Mouse (Mus musculus) C2C12 (cell line): Measurements from ENCODE around the gene Hdac5. TPM values are rescaled to one million over a fixed set of nuclear protein-coding genes. Genes with fewer than 3 reads are reported as not detected.

Experiments
- H3K27me3 ChIP-seq: one replicate; pipeline ENCODE4 v1.6.1; 2011; ENCODE audit not compliant: control insufficient read depth, insufficient read depth, insufficient read length
- H3K36me3 ChIP-seq: one replicate; pipeline ENCODE4 v1.6.1; 2011; ENCODE audit not compliant: control insufficient read depth, insufficient read depth
- H3K4me3 ChIP-seq: one replicate; pipeline ENCODE4 v1.5.1; 2011; ENCODE audit warnings: mild to moderate bottlenecking, control low read depth; ENCODE audit not compliant: poor library complexity, insufficient read depth, severe bottlenecking
- H3K79me2 ChIP-seq: one replicate; pipeline ENCODE4 v1.6.1; 2011; ENCODE audit not compliant: control insufficient read depth, insufficient read depth
- H3K79me3 ChIP-seq: one replicate; pipeline ENCODE4 v1.6.1; 2011; ENCODE audit warnings: low read depth, control low read depth
- H3ac ChIP-seq: one replicate; pipeline ENCODE3; 2011; ENCODE audit warnings: low read depth; ENCODE audit not compliant: control insufficient read depth, insufficient read length
- CEBPB ChIP-seq: IDR thresholded peaks from one replicate; pipeline ENCODE4 v1.6.1; 2011; ENCODE audit warnings: low read depth, mild to moderate bottlenecking, control low read depth, moderate library complexity
- CTCF ChIP-seq: IDR thresholded peaks from one replicate; pipeline ENCODE4 v1.5.1; 2011; ENCODE audit not compliant: control insufficient read depth, insufficient read depth, insufficient read length
- FOSL1 ChIP-seq: IDR thresholded peaks from one replicate; pipeline ENCODE4 v1.8.0; 2011; ENCODE audit warnings: mild to moderate bottlenecking, low read length; ENCODE audit not compliant: poor library complexity, insufficient read depth, severe bottlenecking
- MAX ChIP-seq: IDR thresholded peaks from one replicate; pipeline ENCODE4 v1.6.1; 2011; ENCODE audit warnings: mild to moderate bottlenecking, control low read depth
- MYOD1 ChIP-seq: IDR thresholded peaks from one replicate; pipeline ENCODE4 v1.6.1; 2011; ENCODE audit warnings: low read depth; ENCODE audit not compliant: control insufficient read depth, insufficient read length
- MYOG ChIP-seq: IDR thresholded peaks from one replicate; pipeline ENCODE4 v1.6.1; 2011; ENCODE audit not compliant: control insufficient read depth, insufficient read length; ENCODE audit errors: extremely low read depth
- USF1 ChIP-seq: IDR thresholded peaks from one replicate; pipeline ENCODE4 v1.6.1; 2011; ENCODE audit warnings: low read depth, mild to moderate bottlenecking, control low read depth, moderate library complexity
- polyA plus RNA-seq: library from polyadenylated mRNA; unstranded; fragments of >200 nt; fragmentation: generic; extraction: Trizol; gene quantifications from one replicate; pipeline ENCODE4 v1.2.1, GENCODE M21; 2012; ENCODE audit warnings: missing spikeins

The Hdac5 gene
- polyA plus RNA-seq, 1 experiment: 74.9 TPM

- Histone ChIP-seq H3K79me3 (peaks cover 5% of the 10 kb centered on the region), H3K79me2 (peaks cover 23% of the 10 kb centered on the region), H3ac (peak overlapping the region; percentile 98), H3K4me3 (peak overlapping the region; percentile 90), H3K27me3 (no peaks in the 10 kb centered on the region), H3K36me3 (peaks cover 37% of the 10 kb centered on the region)
- TF ChIP-seq MAX (no peak), MYOG (no peak), USF1 (no peak), FOSL1 (no peak), CTCF (no peak), MYOD1 (no peak), CEBPB (no peak)
Measured at GRCm38 (mm10) chr11:102249351-102250090, 19.6 kb upstream of the Hdac5 start.

GRCm38 (mm10) chr11:102248630-102249230 is 18.8 kb upstream of the Hdac5 start, which contains the start of gene BC030867:
Gene BC030867, plus strand, starts transcription at chr11:102248882.
- peaks cover 23% of the 10 kb centered on the region for H3K79me2 ChIP-seq
- H3ac ChIP-seq: peak within 1 kb of the TSS; percentile 98
- peaks cover 5% of the 10 kb centered on the region for H3K79me3 ChIP-seq
- TF ChIP-seq CEBPB: no peak
- peak; percentile 27 for TF ChIP-seq CTCF
- TF ChIP-seq MAX: peak; percentile 45
- H3K27me3 ChIP-seq: no peaks in the 10 kb centered on the region
- peak within 1 kb of the TSS; percentile 90 for H3K4me3 ChIP-seq
- H3K36me3 ChIP-seq: peaks cover 31% of the 10 kb centered on the region

- peaks cover 23% of the 10 kb centered on the region for H3K79me2 ChIP-seq
- peaks cover 5% of the 10 kb centered on the region for H3K79me3 ChIP-seq
Measured at GRCm38 (mm10) chr11:102246871-102247270, 16.9 kb upstream of the Hdac5 start.

GRCm38 (mm10) chr11:102246273-102246635 is 16.3 kb upstream of the Hdac5 start:
- H3K4me3 ChIP-seq: no peak overlapping the region
- peaks cover 5% of the 10 kb centered on the region for H3K79me3 ChIP-seq
- H3K79me2 ChIP-seq: peaks cover 23% of the 10 kb centered on the region
- no peaks in the 10 kb centered on the region for H3K27me3 ChIP-seq
- H3ac ChIP-seq: no peak overlapping the region
- TF ChIP-seq USF1 (no peak), CEBPB (no peak), MYOD1 (no peak), MAX (no peak), FOSL1 (no peak), CTCF (no peak), MYOG (no peak)
- H3K36me3 ChIP-seq: peaks cover 8% of the 10 kb centered on the region

More at GRCm38 (mm10) chr11:102246871-102247270, 16.9 kb upstream of the Hdac5 start:
- Histone ChIP-seq H3K36me3 (peaks cover 14% of the 10 kb centered on the region), H3K4me3 (no peak overlapping the region), H3ac (no peak overlapping the region), H3K27me3 (no peaks in the 10 kb centered on the region)
- TF ChIP-seq MYOD1 (no peak), MAX (no peak), USF1 (no peak), CTCF (no peak), MYOG (no peak), CEBPB (no peak), FOSL1 (no peak)

- H3K79me3 ChIP-seq: peaks cover 5% of the 10 kb centered on the region
- peaks cover 21% of the 10 kb centered on the region for H3K79me2 ChIP-seq
- H3ac ChIP-seq: no peak overlapping the region
- peaks cover 3% of the 10 kb centered on the region for H3K36me3 ChIP-seq
- no peak for TF ChIP-seq CTCF
- TF ChIP-seq USF1: no peak
- no peak for TF ChIP-seq CEBPB
- TF ChIP-seq MYOD1: no peak
- no peak for TF ChIP-seq MYOG
- no peak for TF ChIP-seq FOSL1
- no peak for TF ChIP-seq MAX
- H3K27me3 ChIP-seq: no peaks in the 10 kb centered on the region
- H3K4me3 ChIP-seq: no peak overlapping the region
Measured at GRCm38 (mm10) chr11:102245581-102246272, 15.8 kb upstream of the Hdac5 start.
